Mouse (Mus musculus): ENCODE measurements around the gene Gmppb. TPM values are rescaled to one million over a fixed set of nuclear protein-coding genes. Genes with fewer than 3 reads are reported as not detected.

Gene Gmppb
- polyA plus RNA-seq, 1 experiment from 2014 or later: 19.2 TPM

GRCm38 (mm10) chr9:108099619-108100018, 50.6 kb downstream of the Gmppb start:
- Histone ChIP-seq H3K9me3 (ENCODE audit: control insufficient read depth, low read length) (no peaks in the 10 kb centered on the region), H3K36me3 (ENCODE audit: control insufficient read depth, insufficient read depth, low read length) (no peaks in the 10 kb centered on the region), H3K4me2 (no peak overlapping the region), H3K4me3 (ENCODE audit: low read depth, low read length) (no peak overlapping the region), H3K27ac (ENCODE audit: low read depth, low read length) (no peak overlapping the region), H3K4me1 (ENCODE audit: control insufficient read depth, insufficient read depth, low read length) (peaks cover 5% of the 10 kb centered on the region), H3K9ac (ENCODE audit: low read length) (no peak overlapping the region), H3K27me3 (ENCODE audit: control insufficient read depth, insufficient read depth, low read length) (no peaks in the 10 kb centered on the region)
- WGBS: 89% methylated on average over 8 of the region's 8 CpGs
- ATAC-seq (ENCODE audit: low FRiP score): no peak
- DNase-seq (ENCODE audit: low spot score, missing footprints): no peak

Small RNA genes within 50 kb of the gene (microRNA-seq; reads per million reads assigned to microRNA genes)
- gene Mir7088: not detected

Other genes starting within 250 kb of the Gmppb start
- 104 and 114 TPM in 2 replicates for gene Rbm6, start 176.0 kb upstream of the Gmppb start, polyA plus RNA-seq (2014; fragmentation: Nextera tagmentation; extraction: Ambion mirVana)
- 14.8 and 16.8 TPM in 2 replicates for gene Mon1a, start 161.1 kb upstream of the Gmppb start, polyA plus RNA-seq (2014; fragmentation: Nextera tagmentation; extraction: Ambion mirVana)
- 0.60 and 0.80 TPM in 2 replicates for gene Mst1r, start 142.4 kb upstream of the Gmppb start, polyA plus RNA-seq (2014; fragmentation: Nextera tagmentation; extraction: Ambion mirVana)
- gene Actl11, start 120.8 kb upstream of the Gmppb start, polyA plus RNA-seq (2014; fragmentation: Nextera tagmentation; extraction: Ambion mirVana): not detected in 2 replicates
- 6.3 and 6.7 TPM in 2 replicates for gene Camkv, start 113.6 kb upstream of the Gmppb start, polyA plus RNA-seq (2014; fragmentation: Nextera tagmentation; extraction: Ambion mirVana)
- gene Traip, start 99.1 kb upstream of the Gmppb start, polyA plus RNA-seq (2014; fragmentation: Nextera tagmentation; extraction: Ambion mirVana): 27.7 and 37.2 TPM in 2 replicates
- 5.5 and 7.5 TPM in 2 replicates for gene Uba7, start 73.7 kb upstream of the Gmppb start, polyA plus RNA-seq (2014; fragmentation: Nextera tagmentation; extraction: Ambion mirVana)
- 0.74 and 1.2 TPM in 2 replicates for gene Gm20661, start 66.2 kb upstream of the Gmppb start, polyA plus RNA-seq (2014; fragmentation: Nextera tagmentation; extraction: Ambion mirVana)
- 20.7 and 25.3 TPM in 2 replicates for gene Inka1, start 63.4 kb upstream of the Gmppb start, polyA plus RNA-seq (2014; fragmentation: Nextera tagmentation; extraction: Ambion mirVana)
- 2.2 and 3.3 TPM in 2 replicates for gene Cdhr4, start 56.7 kb upstream of the Gmppb start, polyA plus RNA-seq (2014; fragmentation: Nextera tagmentation; extraction: Ambion mirVana)
- 0.82 TPM in 1 of 2 replicates, not detected in the other for gene Gm20662, start 52.9 kb upstream of the Gmppb start, polyA plus RNA-seq (2014; fragmentation: Nextera tagmentation; extraction: Ambion mirVana)
- gene Ip6k1, start 46.7 kb upstream of the Gmppb start, polyA plus RNA-seq (2014; fragmentation: Nextera tagmentation; extraction: Ambion mirVana): 31.6 and 34.8 TPM in 2 replicates
- 1.5 and 2.0 TPM in 2 replicates for gene Amigo3, start 3.9 kb downstream of the Gmppb start, polyA plus RNA-seq (2014; fragmentation: Nextera tagmentation; extraction: Ambion mirVana)
- 0.47 and 0.78 TPM in 2 replicates for gene Mst1, start 31.2 kb downstream of the Gmppb start, polyA plus RNA-seq (2014; fragmentation: Nextera tagmentation; extraction: Ambion mirVana)
- 27.2 and 29.2 TPM in 2 replicates for gene Rnf123, start 34.1 kb downstream of the Gmppb start, polyA plus RNA-seq (2014; fragmentation: Nextera tagmentation; extraction: Ambion mirVana)
- 53.0 and 67.3 TPM in 2 replicates for gene Apeh, start 45.4 kb downstream of the Gmppb start, polyA plus RNA-seq (2014; fragmentation: Nextera tagmentation; extraction: Ambion mirVana)
- gene Bsn, start 141.1 kb downstream of the Gmppb start, polyA plus RNA-seq (2014; fragmentation: Nextera tagmentation; extraction: Ambion mirVana): 2.4 TPM in 2 replicates
- gene Dag1, start 214.7 kb downstream of the Gmppb start, polyA plus RNA-seq (2014; fragmentation: Nextera tagmentation; extraction: Ambion mirVana): 48.8 and 55.2 TPM in 2 replicates
- 61.2 and 64.0 TPM in 2 replicates for gene Nicn1, start 241.2 kb downstream of the Gmppb start, polyA plus RNA-seq (2014; fragmentation: Nextera tagmentation; extraction: Ambion mirVana)
- gene Amt, start 247.6 kb downstream of the Gmppb start, polyA plus RNA-seq (2014; fragmentation: Nextera tagmentation; extraction: Ambion mirVana): 24.2 and 27.1 TPM in 2 replicates